Mouse (Mus musculus) lung, embryonic 16.5 days (tissue): ENCODE results near the gene Rp9. TPM values are rescaled to one million over a fixed set of nuclear protein-coding genes. Genes with fewer than 3 reads are reported as not detected.
"Not testable (repeated sequence)": the region's sequence is repeated elsewhere in the genome, so short reads cannot be mapped to it uniquely, and the experiment has no call there.

Experiments
- ATAC-seq: fragments of 200-750 bp; cut with Nextera tagmentation; 2 replicates; pipeline ENCODE4 v1.8.0; 2017; ENCODE audit warnings: low read depth, mild to moderate bottlenecking, moderate library complexity
- H3K27ac ChIP-seq: fragments of 300-500 bp; sonication (generic); 2 replicates; pipeline ENCODE4 v1.5.1; 2014; ENCODE audit warnings: mild to moderate bottlenecking, control low read depth, low read length
- H3K27me3 ChIP-seq: fragments of 300-500 bp; sonication (generic); 2 replicates; pipeline ENCODE4 v1.6.1; 2014; ENCODE audit warnings: low read depth, low read length, mixed read lengths; ENCODE audit not compliant: control insufficient read depth, insufficient read depth
- H3K36me3 ChIP-seq: fragments of 300-500 bp; sonication (generic); 2 replicates; pipeline ENCODE4 v1.6.1; 2014; ENCODE audit warnings: low read length; ENCODE audit not compliant: control insufficient read depth, insufficient read depth
- H3K4me1 ChIP-seq: fragments of 300-500 bp; sonication (generic); replicated peaks from 2 replicates; pipeline ENCODE4 v1.6.1; 2014; ENCODE audit warnings: low read length, mixed read lengths; ENCODE audit not compliant: control insufficient read depth, insufficient read depth
- H3K4me2 ChIP-seq: fragments of 300-500 bp; sonication (generic); 2 replicates; pipeline ENCODE4 v1.6.1; 2014; ENCODE audit warnings: low read depth, low read length, control low read depth
- H3K4me3 ChIP-seq: fragments of 300-500 bp; sonication (generic); 2 replicates; pipeline ENCODE4 v1.5.1; 2014; ENCODE audit warnings: mild to moderate bottlenecking, low read length, control low read depth
- H3K9ac ChIP-seq: fragments of 300-500 bp; sonication (generic); 2 replicates; pipeline ENCODE4 v1.6.1; 2014; ENCODE audit warnings: low read length, control low read depth
- H3K9me3 ChIP-seq: fragments of 300-500 bp; sonication (generic); 2 replicates; pipeline ENCODE4 v1.6.1; 2016; ENCODE audit warnings: low read length; ENCODE audit not compliant: control insufficient read depth
- WGBS: fragments of 180-500 bp; shearing (Covaris S2); extraction: QIAGEN DNeasy Blood & Tissue Kit; methylation state at CpG from one replicate; pipeline ENCODE4 v1.1.7; 2014; 5-methylcytosine and 5-hydroxymethylcytosine counted together
- polyA plus RNA-seq: library from polyadenylated mRNA; unstranded; fragments of >200 nt; fragmentation: Nextera tagmentation; extraction: Ambion mirVana; gene quantifications from 2 replicates; pipeline ENCODE4 v1.2.1, GENCODE M21; 2015

Gene Rp9
- polyA plus RNA-seq, 1 experiment from 2014 or later = 64.5 TPM

DNA sequence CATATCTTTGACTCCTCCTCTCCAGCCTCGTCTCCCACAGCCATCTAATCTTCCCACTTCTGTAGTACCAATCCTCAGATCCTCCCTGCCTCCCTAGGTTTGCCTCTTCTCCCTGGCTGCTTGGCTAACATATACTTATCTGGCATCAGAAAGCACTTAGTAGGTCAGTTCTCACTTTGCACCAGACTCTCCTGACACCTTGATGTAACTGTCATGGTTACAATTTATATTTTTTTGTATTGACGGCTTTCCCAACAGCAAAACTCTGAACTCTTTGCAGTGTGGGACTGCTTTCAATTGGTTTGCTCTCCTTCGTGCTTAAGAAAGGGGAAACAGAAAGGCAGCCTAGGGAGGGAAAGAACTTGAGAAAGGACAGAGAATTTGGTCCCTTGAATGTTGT lies 53.4 kb downstream of the Rp9 start:
- H3K9me3 ChIP-seq = no peaks in the 10 kb centered on the region
- H3K27me3 ChIP-seq = no peaks in the 10 kb centered on the region
- H3K4me1 ChIP-seq = peaks cover 7% of the 10 kb centered on the region; the same call in 1 of the 2 replicates
- H3K4me3 ChIP-seq = no peak overlapping the region
- 72% methylated on average over 3 of the region's 3 CpGs for WGBS
- H3K4me2 ChIP-seq = no peak overlapping the region
- no peak for ATAC-seq
- H3K27ac ChIP-seq = no peak overlapping the region
- no peaks in the 10 kb centered on the region for H3K36me3 ChIP-seq
- H3K9ac ChIP-seq = no peak overlapping the region

DNA sequence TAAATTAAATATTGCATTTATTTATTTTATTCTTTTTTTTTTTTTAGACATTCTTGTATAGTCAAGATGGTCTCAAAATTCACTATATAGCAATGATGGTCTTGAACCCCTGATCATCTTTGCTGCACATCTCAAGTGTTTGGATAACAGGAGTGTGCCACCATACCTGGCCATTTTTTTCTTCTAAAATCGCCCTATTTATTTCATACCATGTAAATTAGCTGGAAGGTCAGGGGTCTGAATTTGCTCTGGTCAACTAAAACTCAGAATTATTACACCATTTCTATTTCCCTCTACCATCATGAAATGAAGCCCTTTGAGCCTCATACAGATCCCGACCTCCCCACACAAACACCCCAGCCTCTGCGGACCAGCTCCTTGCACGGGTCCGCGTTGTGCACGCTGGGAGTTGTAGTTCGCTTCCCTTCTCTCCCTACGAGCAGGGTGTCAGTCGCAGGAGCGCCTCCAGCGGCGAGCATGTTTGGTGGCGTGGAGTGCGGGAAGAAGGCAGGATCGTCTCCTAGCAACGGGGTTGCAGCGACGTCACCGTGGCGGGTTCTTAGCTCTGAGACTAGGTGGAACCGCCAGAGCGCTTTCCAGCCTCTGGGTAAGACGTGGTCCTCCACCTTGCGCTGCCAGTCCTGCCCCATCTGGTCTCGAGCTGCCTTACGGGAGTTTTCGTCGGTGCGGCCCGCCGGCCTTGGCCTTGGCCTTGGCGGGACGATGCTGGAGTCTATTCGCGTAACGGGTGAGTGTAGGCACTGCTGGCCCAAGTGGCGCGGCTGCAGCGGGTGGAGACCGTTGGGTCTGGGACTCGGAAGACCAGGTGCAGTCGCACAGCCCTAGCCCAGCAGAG lies 58.3 kb downstream of the Rp9 start, which contains the start of gene 9530077C05Rik:
TSS of gene 9530077C05Rik (plus strand) at position 512 of the 856 bp plus-strand sequence.
- Histone ChIP-seq H3K27me3 (no peaks in the 10 kb centered on the region), H3K4me2 (peak within 1 kb of the TSS; percentile 87), H3K9me3 (no peaks in the 10 kb centered on the region), H3K9ac (peak within 1 kb of the TSS; percentile 70), H3K36me3 (no peaks in the 10 kb centered on the region), H3K4me3 (peak within 1 kb of the TSS; percentile 68), H3K4me1 (peaks cover 3% of the 10 kb centered on the region; the same call in 1 of the 2 replicates), H3K27ac (no peak within 1 kb of the TSS)
- ATAC-seq = peak; percentile 99
- under 1% methylated on average over 43 of the region's 43 CpGs for WGBS

DNA sequence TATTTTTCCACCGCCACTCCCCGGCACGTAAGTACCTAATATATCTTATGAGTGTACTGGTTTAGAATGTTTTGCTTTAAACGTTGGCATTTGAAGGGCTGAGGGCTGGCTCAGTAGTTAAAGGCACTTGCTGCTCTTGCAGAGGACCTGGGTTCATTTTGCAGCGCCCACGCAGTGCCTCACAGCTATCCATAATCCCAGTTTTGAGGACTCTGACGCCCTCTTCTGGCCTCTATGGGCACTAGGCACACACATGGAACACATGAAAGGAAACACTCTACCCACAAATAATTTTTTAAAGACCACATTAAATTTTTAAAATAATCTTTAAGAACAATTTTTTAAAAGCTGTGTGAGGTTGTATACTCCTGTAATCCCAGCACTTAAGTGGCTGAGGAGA lies 60.0 kb downstream of the Rp9 start:
- Histone ChIP-seq H3K4me2 (no peak overlapping the region), H3K27ac (no peak overlapping the region), H3K9ac (no peak overlapping the region), H3K4me3 (no peak overlapping the region), H3K36me3 (no peaks in the 10 kb centered on the region), H3K4me1 (peaks cover 3% of the 10 kb centered on the region; the same call in 1 of the 2 replicates), H3K27me3 (no peaks in the 10 kb centered on the region), H3K9me3 (no peaks in the 10 kb centered on the region)
- WGBS = 69% methylated on average over 7 of the region's 7 CpGs
- no peak for ATAC-seq

DNA sequence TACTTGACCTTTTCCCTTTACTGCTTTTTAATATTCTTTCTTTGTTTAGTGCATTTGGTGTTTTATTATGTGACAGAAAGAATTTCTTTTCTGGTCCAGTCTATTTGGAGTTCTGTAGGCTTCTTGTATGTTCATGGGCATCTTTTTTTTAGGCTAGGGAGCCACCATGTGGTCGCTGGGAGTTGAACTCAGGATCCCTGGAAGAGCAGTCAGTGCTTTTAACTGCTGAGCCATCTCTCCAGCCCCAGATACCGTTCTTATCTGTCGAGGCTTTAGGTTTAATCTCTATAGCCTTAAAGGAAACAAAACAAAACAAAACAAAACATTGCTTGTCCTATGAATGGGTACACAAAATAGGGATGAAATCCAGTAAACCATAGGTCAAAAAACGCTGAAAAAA lies 61.2 kb downstream of the Rp9 start:
- not testable (repeated sequence) for H3K27me3 ChIP-seq, H3K4me1 ChIP-seq, H3K4me3 ChIP-seq, H3K36me3 ChIP-seq, H3K9me3 ChIP-seq, ATAC-seq, H3K9ac ChIP-seq, H3K4me2 ChIP-seq, H3K27ac ChIP-seq
- WGBS = 17% methylated on average over 4 of the region's 4 CpGs

DNA sequence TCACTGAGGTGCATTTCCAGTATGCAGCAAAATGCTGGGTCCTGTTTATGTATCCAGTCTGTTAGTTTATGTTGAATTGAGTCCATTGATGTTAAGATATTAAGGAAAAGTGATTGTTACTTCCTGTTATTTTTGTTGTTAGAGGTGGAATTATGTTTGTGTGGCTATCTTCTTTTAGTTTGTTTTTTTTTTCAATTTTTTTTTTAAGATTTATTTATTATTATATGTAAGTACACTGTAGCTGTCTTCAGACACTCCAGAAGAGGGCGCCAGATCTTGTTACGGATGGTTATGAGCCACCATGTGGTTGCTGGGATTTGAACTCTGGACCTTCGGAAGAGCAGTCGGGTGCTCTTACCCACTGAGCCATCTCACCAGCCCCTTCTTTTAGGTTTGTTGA lies 61.9 kb downstream of the Rp9 start:
- H3K9ac ChIP-seq, ATAC-seq, H3K27me3 ChIP-seq, H3K27ac ChIP-seq, H3K4me2 ChIP-seq, H3K4me1 ChIP-seq, H3K9me3 ChIP-seq, H3K4me3 ChIP-seq, H3K36me3 ChIP-seq: not testable (repeated sequence)
- 76% methylated on average over 3 of the region's 4 CpGs for WGBS

DNA sequence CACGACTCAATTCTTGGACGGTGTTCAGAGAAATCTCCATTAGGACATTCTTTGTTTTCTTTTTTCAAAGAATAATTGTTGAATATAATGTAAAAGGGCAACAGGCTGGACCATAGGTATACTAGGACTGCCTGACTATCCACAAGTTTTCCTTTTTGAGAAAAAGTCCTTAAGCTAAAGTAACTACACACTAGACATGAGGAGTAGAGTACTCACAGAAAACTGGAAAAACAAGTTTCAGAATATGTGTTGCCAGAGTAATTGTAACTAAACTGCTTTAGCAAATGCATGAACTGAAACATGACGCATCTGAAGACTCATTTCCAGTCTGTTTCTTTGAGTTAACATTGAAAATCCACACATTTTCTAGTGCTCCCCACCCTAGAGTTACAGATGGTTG lies 64.1 kb downstream of the Rp9 start:
- peak; percentile 90 for ATAC-seq
- Histone ChIP-seq H3K27ac (peak overlapping the region; percentile 79), H3K4me3 (no peak overlapping the region), H3K9me3 (no peaks in the 10 kb centered on the region), H3K9ac (no peak overlapping the region), H3K36me3 (no peaks in the 10 kb centered on the region), H3K4me1 (no peaks in the 10 kb centered on the region), H3K27me3 (no peaks in the 10 kb centered on the region), H3K4me2 (no peak overlapping the region)
- WGBS = 44% methylated on average over 3 of the region's 3 CpGs

DNA sequence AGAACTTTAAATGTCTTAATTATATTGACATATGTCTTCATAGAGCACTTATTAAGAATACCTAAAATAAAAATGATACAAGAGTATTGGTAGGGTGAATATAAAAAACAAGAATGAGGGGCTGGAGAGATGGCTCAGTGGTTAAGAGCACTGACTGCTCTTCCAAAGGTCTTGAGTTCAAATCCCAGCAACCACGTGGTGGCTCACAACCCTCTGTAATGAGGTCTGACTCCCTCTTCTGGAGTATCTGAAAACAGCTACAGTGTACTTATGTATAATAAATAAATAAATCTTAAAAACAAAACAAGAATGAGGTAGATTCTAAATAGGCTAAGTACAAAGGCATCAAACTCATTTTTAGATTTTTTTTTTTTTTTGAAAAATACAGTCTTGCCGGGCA lies 66.0 kb downstream of the Rp9 start:
- not testable (repeated sequence) for H3K4me2 ChIP-seq, H3K27me3 ChIP-seq, H3K4me3 ChIP-seq, H3K9ac ChIP-seq, H3K27ac ChIP-seq, H3K36me3 ChIP-seq, ATAC-seq, H3K4me1 ChIP-seq, H3K9me3 ChIP-seq
- WGBS = 70% methylated on average over 2 of the region's 2 CpGs

DNA sequence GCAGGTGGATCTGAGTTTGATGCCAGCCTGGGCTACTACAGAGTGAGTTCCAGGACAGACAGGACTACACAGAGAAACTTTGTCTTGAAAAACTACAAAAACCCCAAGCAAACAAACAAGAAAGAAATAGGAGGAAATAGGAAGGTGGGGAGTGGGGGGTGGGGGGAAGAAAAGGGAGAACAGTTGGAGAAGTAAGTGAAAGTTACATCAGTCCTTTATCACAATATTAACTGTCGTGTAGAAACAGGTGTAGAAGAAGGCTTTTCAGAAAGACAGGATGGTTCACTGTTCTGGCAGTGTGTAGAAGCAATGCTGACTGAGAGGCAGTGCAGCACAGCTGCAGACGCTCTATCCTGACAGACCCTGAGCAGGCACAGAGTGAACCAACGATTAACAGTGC lies 66.6 kb downstream of the Rp9 start:
- Histone ChIP-seq H3K4me3 (no peak overlapping the region), H3K9ac (no peak overlapping the region), H3K4me1 (peaks cover 3% of the 10 kb centered on the region), H3K36me3 (no peaks in the 10 kb centered on the region), H3K27ac (no peak overlapping the region), H3K27me3 (no peaks in the 10 kb centered on the region), H3K4me2 (no peak overlapping the region), H3K9me3 (no peaks in the 10 kb centered on the region)
- ATAC-seq = no peak
- 67% methylated on average over 3 of the region's 3 CpGs for WGBS

DNA sequence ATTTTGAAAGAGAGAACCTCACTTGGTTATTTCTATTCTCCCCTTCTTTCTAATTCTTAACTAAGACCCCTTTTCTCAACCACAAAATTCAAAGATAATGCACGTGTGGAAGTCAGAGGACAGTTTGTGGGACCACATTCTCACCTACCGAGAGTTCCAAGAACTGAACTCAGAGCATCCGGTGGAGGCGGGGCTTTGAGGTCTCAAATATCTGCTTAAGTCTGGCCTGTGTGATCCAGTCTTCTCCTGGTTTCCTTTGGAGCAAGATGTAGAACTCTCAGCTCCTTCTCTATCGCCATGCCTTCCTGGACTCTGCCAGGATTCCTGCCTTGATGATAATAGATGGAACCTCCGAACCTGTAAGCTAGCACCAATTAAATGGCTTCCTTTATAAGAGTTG lies 67.5 kb downstream of the Rp9 start:
- H3K27ac ChIP-seq = no peak overlapping the region

More for the DNA sequence above, 67.5 kb downstream of the Rp9 start:
- Histone ChIP-seq H3K27me3 (no peaks in the 10 kb centered on the region), H3K4me1 (peaks cover 3% of the 10 kb centered on the region), H3K4me2 (no peak overlapping the region), H3K9me3 (no peaks in the 10 kb centered on the region), H3K9ac (no peak overlapping the region), H3K4me3 (no peak overlapping the region), H3K36me3 (no peaks in the 10 kb centered on the region)
- 81% methylated on average over 6 of the region's 6 CpGs for WGBS
- ATAC-seq = no peak
